Mouse (Mus musculus) thymus, postnatal 10 days (tissue): ENCODE results near the gene Pcgf2.
"Not testable (repeated sequence)": the region's sequence is repeated elsewhere in the genome, so short reads cannot be mapped to it uniquely, and the experiment has no call there.

ENCODE experiments used
- DNase-seq, 2 experiments: peaks; one replicate each; pipeline ENCODE4 v3.0.0; 2021; ENCODE audit warnings: low spot score in 2 of 2

Pcgf2 gene

GRCm38 (mm10) chr11:97717369-97718280, 17.3 kb upstream of the Pcgf2 start:
- no peak for DNase-seq

- DNase-seq, result no peak
These were observed 15.7 kb upstream of the Pcgf2 start for GRCm38 (mm10) chr11:97716021-97716420.

DNA sequence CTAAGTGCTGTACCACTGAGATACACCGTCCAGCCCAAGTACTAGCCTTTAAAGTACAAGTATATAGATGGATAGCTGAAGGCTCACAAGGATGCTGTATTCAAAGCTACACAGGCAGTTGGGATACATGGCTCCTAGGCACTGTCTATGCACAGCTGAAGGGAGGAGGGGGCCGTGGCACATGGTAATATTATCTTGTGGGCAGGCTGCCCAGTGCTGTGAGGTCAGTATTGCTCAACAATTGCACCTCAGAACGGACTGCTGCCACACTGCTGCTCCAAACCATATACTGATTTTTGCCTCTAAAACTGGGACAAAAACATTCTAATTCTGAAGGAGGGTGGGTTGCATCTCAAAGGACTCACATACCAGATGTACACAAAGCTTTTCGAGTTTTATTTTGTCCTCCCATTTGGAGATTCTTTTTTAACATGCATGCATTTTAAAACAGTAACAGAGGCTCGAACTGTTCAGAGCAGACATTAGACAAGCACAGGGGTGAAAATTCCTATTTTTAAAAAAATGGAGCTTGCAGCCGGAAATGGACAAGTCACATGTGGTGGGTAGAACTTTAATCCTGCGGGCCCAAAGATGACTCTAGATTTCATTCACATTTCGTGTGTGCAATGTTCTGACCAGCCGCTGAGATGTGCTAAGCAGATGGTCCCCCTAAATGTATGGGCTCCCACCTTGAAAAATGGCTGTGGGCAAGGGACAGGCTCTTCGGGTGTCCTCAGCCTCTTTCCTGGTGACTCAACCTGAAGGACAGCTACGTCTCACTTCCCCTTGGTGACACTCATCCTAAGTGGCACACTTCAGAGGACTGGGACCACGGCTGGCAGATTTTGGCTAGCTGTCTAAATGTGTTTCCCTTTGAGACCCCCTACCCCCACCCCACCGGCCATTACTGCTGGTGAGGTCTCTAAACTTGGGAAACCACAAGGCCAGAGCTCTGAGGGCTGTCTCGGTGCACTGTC, 14.8 kb upstream of the Pcgf2 start:
- DNase-seq, result no peak

DNA sequence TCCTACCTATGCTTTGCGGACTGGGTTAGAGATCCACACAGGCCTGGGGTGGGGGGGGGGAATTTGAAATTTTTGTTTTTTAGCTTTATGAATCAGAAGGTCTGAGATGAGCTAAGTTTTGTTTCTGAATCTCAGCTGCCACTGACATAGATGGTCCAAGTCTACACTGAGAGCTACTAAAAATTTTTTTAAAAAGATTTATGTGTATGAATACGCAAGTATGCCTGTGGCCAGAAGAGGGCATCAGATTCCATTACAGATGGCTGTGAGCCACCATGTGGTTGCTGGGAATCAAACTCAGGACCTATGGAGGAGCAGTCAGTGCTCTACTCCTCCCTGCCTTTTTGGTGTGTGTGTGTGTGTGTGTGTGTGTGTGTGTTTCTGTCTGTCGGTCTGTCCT, 14.1 kb upstream of the Pcgf2 start:
- no peak for DNase-seq

GRCm38 (mm10) chr11:97713896-97714295, 13.6 kb upstream of the Pcgf2 start:
- no peak for DNase-seq

GRCm38 (mm10) chr11:97712286-97712685, 12.0 kb upstream of the Pcgf2 start:
- no peak for DNase-seq

DNA sequence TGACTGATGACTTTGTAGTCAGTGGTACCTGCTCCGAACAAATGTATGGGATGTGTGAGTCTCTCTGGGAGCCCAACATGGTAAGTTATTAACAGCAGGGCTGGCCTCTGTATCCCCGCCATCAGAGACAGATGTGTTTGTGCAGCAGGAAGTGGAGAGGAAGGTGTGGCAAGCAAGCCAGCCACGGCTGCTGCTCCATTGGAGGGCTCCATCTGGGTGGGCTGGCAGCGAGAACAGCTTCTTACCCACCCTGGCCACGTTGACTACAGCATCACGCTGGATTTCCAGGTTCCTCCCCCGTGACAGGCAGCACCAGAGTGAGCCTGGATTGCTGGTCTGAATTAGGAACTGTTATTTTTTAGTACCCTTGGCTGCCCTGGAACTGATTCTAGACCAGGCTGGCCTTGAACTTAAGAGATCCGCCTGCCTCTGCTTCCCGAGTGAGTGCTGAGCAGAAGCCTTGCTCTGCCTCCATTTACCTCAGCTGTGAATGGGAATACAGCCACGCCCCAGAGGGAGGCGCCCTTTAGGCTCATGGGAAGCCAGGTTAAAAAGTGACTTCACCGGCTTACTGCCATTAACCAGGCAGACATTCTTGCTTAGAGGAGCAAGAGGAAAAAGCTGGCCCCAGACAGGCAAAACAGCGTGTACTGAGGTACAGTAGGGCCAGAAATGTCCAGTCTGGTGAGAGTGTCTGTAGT, 11.1 kb upstream of the Pcgf2 start:
- DNase-seq, result no peak

DNA sequence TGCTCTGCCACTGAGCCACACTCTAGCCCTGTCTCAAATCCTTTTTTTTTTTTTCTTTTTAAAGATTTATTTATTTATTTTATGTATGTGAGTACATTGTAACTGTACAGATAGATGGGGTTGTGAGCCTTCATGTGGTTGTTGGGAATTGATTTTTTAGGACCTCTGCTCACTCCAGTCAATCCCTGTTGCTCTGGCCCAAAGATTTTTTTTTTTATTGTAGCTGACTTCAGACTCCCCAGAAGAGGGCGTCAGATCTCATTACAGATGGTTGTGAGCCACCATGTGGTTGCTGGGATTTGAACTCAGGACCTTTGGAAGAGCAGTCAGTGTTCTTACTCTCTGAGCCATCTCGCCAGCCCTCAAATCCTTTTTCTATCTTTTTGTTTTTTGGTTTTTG, 9.8 kb upstream of the Pcgf2 start:
- DNase-seq, result not testable (repeated sequence)

DNA sequence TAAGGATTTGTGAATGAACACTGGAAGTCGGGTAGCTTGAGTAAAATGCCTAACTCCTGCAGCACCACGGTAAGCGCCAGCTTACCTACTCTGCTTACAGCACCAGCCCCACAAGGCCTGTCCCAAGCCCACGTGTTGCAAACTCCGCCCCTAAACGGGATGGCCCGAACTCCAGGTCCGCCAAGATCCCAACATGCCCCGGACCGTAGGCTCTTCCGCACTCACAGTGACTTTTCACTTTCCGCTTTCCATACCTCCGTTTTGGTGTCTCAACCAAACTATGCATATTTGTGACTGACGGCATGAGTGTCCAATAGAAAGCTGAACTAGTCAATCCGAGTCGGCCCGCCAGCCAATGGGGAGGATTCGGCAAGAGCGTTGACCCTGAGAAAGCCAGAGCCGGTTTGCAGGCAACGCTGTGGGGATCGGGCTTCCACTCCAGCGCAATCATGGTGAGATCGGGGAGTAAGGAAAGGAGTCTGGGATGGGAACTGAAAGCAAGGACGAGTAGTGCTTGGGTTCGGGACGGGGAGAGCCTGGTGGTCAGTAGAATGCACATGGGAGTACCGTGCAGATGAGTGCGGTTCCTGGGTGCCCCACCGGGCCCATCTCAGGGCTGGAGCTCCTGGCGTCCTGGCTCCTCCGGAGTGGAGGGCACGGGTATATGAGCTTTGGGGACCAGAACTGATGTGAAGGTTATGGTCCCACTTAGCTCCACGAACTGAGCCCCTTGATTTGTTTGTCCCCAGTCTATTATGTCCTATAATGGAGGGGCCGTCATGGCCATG, 2.9 kb upstream of the Pcgf2 start, which contains the start of gene Psmb3:
Psmb3 (plus strand) TSS at position 361 of the 788 bp plus-strand sequence.
- peak; percentile 98 to 99 for DNase-seq

DNA sequence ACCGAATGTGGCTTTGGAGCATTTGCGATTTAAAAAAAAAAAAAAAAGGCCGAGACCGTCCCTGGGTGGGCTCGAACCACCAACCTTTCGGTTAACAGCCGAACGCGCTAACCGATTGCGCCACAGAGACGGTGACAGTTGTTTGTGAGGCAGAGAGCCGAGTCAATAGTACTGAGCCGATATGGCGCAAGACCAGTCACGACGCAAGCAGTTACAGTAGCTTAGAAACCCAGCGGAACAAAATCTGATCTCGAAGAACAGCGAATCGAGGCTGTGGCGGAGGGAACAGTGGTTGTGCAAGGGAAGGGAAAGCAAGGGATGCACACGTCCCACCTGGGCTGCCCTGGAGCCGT, 2.1 kb upstream of the Pcgf2 start:
- DNase-seq, result peak; percentile 80 to 91

- no peak for DNase-seq
These were observed 1.5 kb upstream of the Pcgf2 start for GRCm38 (mm10) chr11:97701581-97702392.

DNA sequence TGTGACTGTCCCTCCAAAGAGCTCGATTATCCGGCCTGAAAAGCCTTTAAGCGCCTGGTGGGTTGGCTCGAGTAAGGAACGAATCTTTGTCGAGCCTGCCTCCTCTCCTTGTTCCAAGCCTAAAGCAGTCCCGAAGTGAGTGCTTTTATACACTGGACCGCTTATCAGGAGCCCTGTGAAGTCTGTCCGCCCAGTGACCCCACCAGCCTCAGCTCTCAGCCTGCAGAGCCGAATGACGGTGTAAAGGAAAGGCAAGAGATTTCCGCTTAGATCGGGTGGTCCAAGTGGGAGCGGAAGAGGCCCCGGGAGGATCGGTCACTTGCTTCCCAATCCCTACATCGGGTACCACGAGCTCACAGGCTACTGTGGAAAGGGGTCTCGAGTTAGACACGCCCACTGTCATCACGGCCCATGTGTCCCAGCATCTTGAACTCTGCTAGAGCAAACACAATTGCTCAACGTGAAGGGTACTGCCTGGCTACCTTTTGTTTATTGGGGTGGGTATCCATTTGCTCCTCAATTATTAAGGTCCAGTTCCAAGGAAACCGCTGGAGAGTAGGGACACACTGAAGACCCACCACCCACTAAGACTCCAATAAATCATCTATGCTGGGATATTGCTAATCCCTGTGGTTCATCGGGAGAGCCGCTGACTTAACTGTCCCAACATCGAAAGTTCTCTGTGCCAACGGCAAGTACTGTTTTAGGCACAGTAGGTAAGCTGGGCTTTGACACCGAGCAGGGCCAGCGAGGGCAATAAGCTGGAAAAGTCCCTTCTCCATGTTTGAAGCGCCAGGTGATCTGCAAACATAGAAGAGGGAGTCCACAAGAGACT, 666 bp upstream of the Pcgf2 start:
- DNase-seq, result no peak

DNA sequence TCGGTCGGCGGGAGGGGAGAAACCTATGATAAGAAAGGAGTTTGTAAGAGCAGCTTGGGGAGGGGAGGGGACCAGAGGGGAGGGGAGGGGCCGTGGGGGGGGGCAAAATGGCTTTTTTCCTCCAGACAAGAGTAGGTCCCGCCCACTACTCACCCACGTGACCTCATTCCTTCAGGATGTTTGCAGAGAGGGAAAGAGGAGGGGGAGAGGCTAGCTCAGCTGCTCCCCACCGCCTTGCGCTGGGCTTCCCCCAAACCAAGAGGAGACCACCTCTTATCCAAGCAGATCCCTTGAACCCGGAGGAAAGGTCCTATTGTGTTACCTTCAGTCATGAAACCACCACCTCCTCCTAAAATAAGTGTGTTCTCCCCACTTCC, 683 bp downstream of the Pcgf2 start:
- DNase-seq, result no peak

- DNase-seq, result peak in 1 of 2 experiments; percentile 41
These were observed 1.3 kb downstream of the Pcgf2 start for GRCm38 (mm10) chr11:97698741-97699611.

DNA sequence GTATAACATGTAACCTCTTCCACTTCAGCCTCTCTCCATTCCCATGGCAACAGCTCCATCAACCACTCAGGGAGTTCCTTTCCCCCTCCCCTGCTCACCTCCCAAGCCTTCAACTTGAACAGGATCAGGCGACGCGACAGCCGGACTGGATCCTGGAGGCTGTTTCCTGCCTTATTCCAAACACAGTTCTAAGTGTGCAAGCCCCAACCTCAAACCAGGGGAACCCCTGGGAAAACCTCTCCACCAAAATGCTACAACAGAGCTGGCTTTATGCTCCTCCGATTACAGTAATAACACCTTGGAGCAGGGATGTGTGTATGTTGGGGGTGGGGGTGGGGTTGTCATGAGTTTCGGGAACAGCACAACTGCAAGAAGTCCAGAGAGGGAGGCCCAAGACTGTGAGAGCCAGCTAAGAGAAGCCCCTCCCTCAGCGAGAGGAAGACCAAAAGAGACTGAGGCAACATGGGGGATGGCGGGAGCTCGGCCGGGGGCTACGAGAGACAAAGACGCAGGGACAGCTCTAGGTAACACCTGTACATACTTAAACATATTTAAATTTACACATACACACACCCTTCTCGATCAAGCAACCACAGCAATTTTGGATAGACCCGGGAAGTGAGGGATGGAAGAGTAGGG, 2.3 kb downstream of the Pcgf2 start:
- no peak for DNase-seq

DNA sequence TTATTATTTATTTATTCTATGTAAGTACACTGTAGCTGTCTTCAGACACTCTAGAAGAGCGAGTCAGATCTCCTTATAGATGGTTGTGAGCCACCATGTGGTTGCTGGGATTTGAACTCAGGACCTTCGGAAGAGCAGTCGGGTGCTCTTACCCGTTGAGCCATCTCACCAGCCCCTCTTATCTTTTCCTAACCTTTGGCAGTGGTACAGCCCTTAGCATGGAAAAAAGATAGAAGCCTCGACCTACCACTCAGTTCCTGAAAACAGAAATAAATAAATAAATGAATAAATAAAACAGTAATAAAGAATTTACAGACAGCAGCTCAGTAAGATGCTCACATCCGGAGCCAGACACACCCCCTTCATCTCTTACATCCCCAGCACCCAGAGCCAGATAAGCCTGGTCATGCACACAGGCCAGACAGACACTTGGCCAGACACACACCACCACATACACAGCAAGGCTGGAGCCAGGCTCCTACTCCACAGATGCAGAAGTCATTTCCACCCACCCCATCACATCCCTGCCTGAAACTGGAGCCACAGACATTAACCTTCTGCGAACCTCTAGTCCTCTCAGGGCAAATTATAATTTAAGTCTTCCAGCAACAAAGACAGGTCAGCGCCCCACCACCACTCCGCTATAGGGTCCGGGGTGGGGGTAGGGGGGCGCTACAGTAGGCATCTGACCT, 3.0 kb downstream of the Pcgf2 start:
- DNase-seq, result no peak

DNA sequence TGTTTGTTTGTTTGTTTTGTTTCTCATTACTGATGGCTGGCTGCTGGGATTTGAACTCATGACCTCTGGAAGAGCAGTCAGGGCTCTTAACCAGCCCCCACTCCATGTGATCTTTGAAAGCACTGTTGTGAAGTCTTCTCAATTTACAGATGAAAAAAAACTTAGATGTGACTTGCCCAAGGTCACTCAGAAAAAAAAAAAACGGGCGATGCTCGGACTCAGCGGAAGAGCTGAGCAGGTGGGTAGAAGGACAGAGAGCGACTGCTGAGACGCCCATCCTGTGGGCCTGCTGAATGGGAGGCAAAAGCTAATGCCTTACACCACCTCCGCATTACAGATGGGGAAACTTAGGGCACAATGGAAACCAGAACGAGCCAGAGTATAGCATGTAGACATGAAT, 3.6 kb downstream of the Pcgf2 start:
- DNase-seq, result no peak
